Mouse (Mus musculus) spleen, adult 2 months (tissue): ENCODE data around the gene Amdhd2. TPM values are rescaled to one million over a fixed set of nuclear protein-coding genes. Genes with fewer than 3 reads are reported as not detected.

ENCODE experiments used
- DNase-seq, 2 experiments: peaks; one replicate each; pipeline versions ENCODE4 v3.0.0 to v3.0.0-alpha.2; 2012 to 2021; ENCODE audit warnings: low spot score in 2 of 2, low read depth in 1 of 2
- H3K27ac ChIP-seq: fragments of 200-500 bp; 2 replicates; pipeline ENCODE4 v1.5.1; 2012; ENCODE audit warnings: low read length, inconsistent platforms; ENCODE audit not compliant: insufficient read depth
- H3K27me3 ChIP-seq: fragments of 200-500 bp; 2 replicates; pipeline ENCODE4 v1.6.1; 2012; ENCODE audit warnings: mild to moderate bottlenecking, moderate library complexity, low read length, inconsistent platforms; ENCODE audit not compliant: control insufficient read depth, insufficient read depth
- H3K36me3 ChIP-seq: fragments of 200-500 bp; 2 replicates; pipeline ENCODE4 v1.6.1; 2012; ENCODE audit warnings: mild to moderate bottlenecking, low read length, inconsistent platforms; ENCODE audit not compliant: control insufficient read depth, insufficient read depth
- H3K4me1 ChIP-seq: fragments of 200-500 bp; 2 replicates; pipeline ENCODE4 v1.6.1; 2011; ENCODE audit warnings: inconsistent platforms; ENCODE audit not compliant: control insufficient read depth, insufficient read depth, insufficient read length
- H3K4me3 ChIP-seq: fragments of 200-500 bp; 2 replicates; pipeline ENCODE4 v1.5.1; 2011; ENCODE audit warnings: mild to moderate bottlenecking, inconsistent platforms; ENCODE audit not compliant: insufficient read depth, insufficient read length; ENCODE audit errors: extremely low read depth
- CTCF ChIP-seq: fragments of 200-500 bp; IDR thresholded peaks from 2 replicates; pipeline ENCODE4 v1.5.1; 2011; ENCODE audit warnings: mild to moderate bottlenecking, inconsistent platforms; ENCODE audit not compliant: insufficient read depth, insufficient read length, insufficient replicate concordance; ENCODE audit errors: extremely low read depth
- POLR2A ChIP-seq: fragments of 200-500 bp; IDR thresholded peaks from 2 replicates; pipeline ENCODE4 v1.6.1; 2011; ENCODE audit warnings: low read depth, low read length, inconsistent platforms
- WGBS: fragments of 180-500 bp; shearing (Covaris S2); methylation state at CpG from one replicate; pipeline ENCODE4 v1.1.7; 2018; 5-methylcytosine and 5-hydroxymethylcytosine counted together
- polyA plus RNA-seq: library from polyadenylated mRNA; depleted of rRNA; stranded (reverse); fragments of >200 nt; gene quantifications from 2 replicates; pipeline ENCODE4 v1.2.3, GENCODE M21; 2012

Gene Amdhd2
- polyA plus RNA-seq, 1 experiment, result 41.5 TPM

GRCm38 (mm10) chr17:24173423-24173822, 9.9 kb upstream of the Amdhd2 start:
- H3K27me3 ChIP-seq, result no peaks in the 10 kb centered on the region
- TF ChIP-seq CTCF (peak; percentile 78; the same call in 1 of the 2 replicates), POLR2A (no peak)
- H3K4me3 ChIP-seq, result no peak overlapping the region
- no peaks in the 10 kb centered on the region; the same call in 1 of the 2 replicates for H3K4me1 ChIP-seq
- no peak overlapping the region for H3K27ac ChIP-seq
- H3K36me3 ChIP-seq, result no peaks in the 10 kb centered on the region
- peak; percentile 55 to 61 for DNase-seq
- WGBS, result 11% methylated on average over 3 of the region's 3 CpGs

DNA sequence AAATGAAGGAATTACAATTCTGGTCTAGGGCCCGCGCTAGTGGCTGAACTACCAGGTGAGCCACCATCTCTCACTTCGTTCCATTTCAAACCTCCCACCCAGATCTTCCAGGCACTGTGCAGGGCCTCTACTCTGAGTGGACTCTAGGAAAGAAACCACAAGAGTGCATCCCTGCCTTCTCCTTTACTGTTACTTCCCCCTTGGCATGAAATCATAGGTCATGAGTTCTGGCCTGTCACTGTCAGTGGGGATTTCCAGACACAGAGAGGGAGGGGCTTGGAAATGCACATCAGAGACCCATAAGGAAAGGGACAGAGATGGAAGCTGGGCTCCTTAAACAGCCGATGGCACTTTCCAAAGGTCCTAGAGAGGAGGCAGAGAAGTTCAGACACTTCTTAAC, 8.2 kb upstream of the Amdhd2 start:
- no peak for DNase-seq
- Histone ChIP-seq H3K27ac (peak overlapping the region; percentile 67), H3K36me3 (0 out of 2 replicates have a peak, but pooled peaks cover 1% of the 10 kb centered on the region), H3K4me1 (peaks cover 6% of the 10 kb centered on the region; the same call in 1 of the 2 replicates), H3K27me3 (no peaks in the 10 kb centered on the region), H3K4me3 (no peak overlapping the region)
- no peak for TF ChIP-seq POLR2A
- TF ChIP-seq CTCF, result no peak
- WGBS, result 84% methylated on average over 4 of the region's 4 CpGs

- no peak for DNase-seq
- WGBS, result 56% methylated on average over 5 of the region's 5 CpGs
- Histone ChIP-seq H3K27me3 (no peaks in the 10 kb centered on the region), H3K4me1 (peaks cover 6% of the 10 kb centered on the region; the same call in 1 of the 2 replicates), H3K36me3 (peaks cover 1% of the 10 kb centered on the region; the same call in 1 of the 2 replicates), H3K27ac (0 out of 2 replicates have a peak overlapping the region, but pooled peaks have one; percentile 10), H3K4me3 (no peak overlapping the region)
- TF ChIP-seq CTCF (no peak), POLR2A (no peak)
Measured at GRCm38 (mm10) chr17:24170729-24171128, 7.2 kb upstream of the Amdhd2 start.

- TF ChIP-seq CTCF, result no peak
- Histone ChIP-seq H3K36me3 (peaks cover 1% of the 10 kb centered on the region; the same call in 1 of the 2 replicates), H3K27me3 (no peaks in the 10 kb centered on the region), H3K4me1 (peaks cover 6% of the 10 kb centered on the region; the same call in 1 of the 2 replicates), H3K4me3 (no peak overlapping the region; the same call in 1 of the 2 replicates), H3K27ac (peak overlapping the region; percentile 10; the same call in 1 of the 2 replicates)
- DNase-seq, result no peak
- 49% methylated on average over 3 of the region's 3 CpGs for WGBS
Measured at GRCm38 (mm10) chr17:24170125-24170524, 6.6 kb upstream of the Amdhd2 start.

- H3K27me3 ChIP-seq, result no peaks in the 10 kb centered on the region
- peak within 1 kb of the TSS; percentile 80 for H3K4me3 ChIP-seq
- H3K27ac ChIP-seq, result peak within 1 kb of the TSS; percentile 98
- under 1% methylated on average over 58 of the region's 58 CpGs for WGBS
- TF ChIP-seq CTCF (no peak), POLR2A (peak; percentile 82)
- peaks cover 1% of the 10 kb centered on the region; the same call in 1 of the 2 replicates for H3K36me3 ChIP-seq
- peak; percentile 92 to 93 for DNase-seq
- H3K4me1 ChIP-seq, result peaks cover 6% of the 10 kb centered on the region; the same call in 1 of the 2 replicates
Measured at GRCm38 (mm10) chr17:24169317-24170065, 5.9 kb upstream of the Amdhd2 start, which contains the start of gene Atp6v0c. Atp6v0c (minus strand) TSS chr17:24169702.

DNA sequence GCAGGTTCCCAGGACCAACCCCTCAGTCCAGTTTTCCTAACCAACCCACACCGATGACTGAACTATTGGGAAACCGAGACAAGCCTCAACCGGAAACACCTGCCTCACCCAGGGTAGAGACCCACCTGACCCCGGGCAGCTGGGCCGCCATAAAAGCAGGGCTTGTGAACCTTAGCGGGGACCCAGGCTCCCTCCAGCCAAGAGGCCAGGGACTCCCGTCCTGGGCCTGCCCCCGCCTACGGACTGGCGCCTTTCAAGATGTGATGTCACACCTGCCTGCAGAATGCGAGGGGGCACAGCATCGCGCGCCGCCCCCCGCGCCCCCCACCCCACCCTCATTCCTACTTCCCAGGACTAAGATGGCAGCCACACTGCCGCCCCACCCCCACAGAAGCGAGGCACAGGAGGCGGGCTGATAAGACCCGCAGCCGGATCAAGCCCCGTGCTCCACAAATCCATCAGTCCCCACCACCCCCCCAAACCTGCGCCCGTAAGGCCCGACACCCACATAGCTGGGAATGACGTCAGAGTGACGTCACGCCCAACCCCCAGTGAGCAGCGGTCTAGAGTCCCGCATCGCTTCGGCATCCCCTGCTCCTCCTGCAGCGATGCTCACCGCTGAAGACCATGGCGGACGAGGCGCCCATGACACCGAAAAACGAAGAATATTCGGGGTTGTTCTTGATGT, 5.2 kb upstream of the Amdhd2 start:
- peak; percentile 56 to 73 for DNase-seq
- WGBS, result under 1% methylated on average over 40 of the region's 41 CpGs
- peaks cover 6% of the 10 kb centered on the region; the same call in 1 of the 2 replicates for H3K4me1 ChIP-seq
- H3K4me3 ChIP-seq, result peak overlapping the region; percentile 80
- H3K27me3 ChIP-seq, result no peaks in the 10 kb centered on the region
- TF ChIP-seq CTCF (no peak), POLR2A (no peak)
- peaks cover 1% of the 10 kb centered on the region; the same call in 1 of the 2 replicates for H3K36me3 ChIP-seq
- peak overlapping the region; percentile 98 for H3K27ac ChIP-seq
